Comparison of ENCODE assay signal across 8 mouse cellular contexts in genomic region chr1:72253881-72254491, GRCm38 (mm10). TPM values are rescaled to one million over a fixed set of nuclear protein-coding genes. Genes with fewer than 3 reads are reported as not detected.
DNase-seq lines count a peak whose midpoint lies in the region; ATAC-seq and TF ChIP-seq lines count a peak whose summit lies in the region.

No protein-coding gene starts in this region.

- ATAC-seq in heart, embryonic 13.5 days (ENCODE audit: extremely low read depth, insufficient number of reproducible peaks, low FRiP score, low TSS enrichment), result no peak
- peak; percentile 7; the same call in 1 of the 2 replicates for ATAC-seq in hindbrain, embryonic 15.5 days (ENCODE audit: low FRiP score, low read depth)
- no peak for ATAC-seq in erythroid progenitor cell, adult 5-6 weeks (replicated peaks; ENCODE audit: low FRiP score, poor library complexity, severe bottlenecking)

- H3K27ac ChIP-seq in heart, embryonic 13.5 days (replicated peaks), result peak overlapping the region; percentile 92
- no peak overlapping the region for H3K27ac ChIP-seq in brown adipose tissue, adult 24 weeks (replicated peaks; ENCODE audit: low read depth, low read length)
- peak overlapping the region; percentile 88 for H3K27ac ChIP-seq in hindbrain, embryonic 15.5 days (replicated peaks)
- peak overlapping the region; percentile 98 for H3K27ac ChIP-seq in midbrain, embryonic 10.5 days (replicated peaks)

- H3K79me3 ChIP-seq in C2C12 (ENCODE audit: low read depth), result no peaks in the 10 kb centered on the region

- H3K36me3 ChIP-seq in heart, embryonic 13.5 days, result no peaks in the 10 kb centered on the region
- H3K36me3 ChIP-seq in C2C12 (ENCODE audit: control insufficient read depth, insufficient read depth), result no peaks in the 10 kb centered on the region
- H3K36me3 ChIP-seq in hindbrain, embryonic 15.5 days, result no peaks in the 10 kb centered on the region
- H3K36me3 ChIP-seq in midbrain, embryonic 10.5 days, result no peaks in the 10 kb centered on the region

- H3K9me3 ChIP-seq in heart, embryonic 13.5 days, result no peaks in the 10 kb centered on the region
- H3K9me3 ChIP-seq in hindbrain, embryonic 15.5 days, result no peaks in the 10 kb centered on the region
- H3K9me3 ChIP-seq in midbrain, embryonic 10.5 days (replicated peaks), result no peaks in the 10 kb centered on the region

- H3K79me2 ChIP-seq in C2C12 (ENCODE audit: control insufficient read depth, insufficient read depth), result no peaks in the 10 kb centered on the region

- H3K27me3 ChIP-seq in heart, embryonic 13.5 days (replicated peaks), result no peaks in the 10 kb centered on the region
- no peaks in the 10 kb centered on the region for H3K27me3 ChIP-seq in C2C12 (ENCODE audit: control insufficient read depth, insufficient read depth, insufficient read length)
- H3K27me3 ChIP-seq in hindbrain, embryonic 15.5 days, result no peaks in the 10 kb centered on the region
- peaks cover 25% of the 10 kb centered on the region for H3K27me3 ChIP-seq in midbrain, embryonic 10.5 days (ENCODE audit: low read depth, poor library complexity, severe bottlenecking)

- 30% methylated on average over 11 of the region's 11 CpGs for WGBS in heart, embryonic 13.5 days
- 21% methylated on average over 11 of the region's 11 CpGs for WGBS in hindbrain, embryonic 15.5 days
- 41% methylated on average over 11 of the region's 11 CpGs for WGBS in midbrain, embryonic 10.5 days

- no peak for TF ChIP-seq CTCF in C2C12 (IDR thresholded peaks at IDR 0.05; ENCODE audit: control insufficient read depth, insufficient read depth, insufficient read length)

- DNase-seq in heart, postnatal 4 days, result no peak
- DNase-seq in midbrain, embryonic 10.5 days (ENCODE audit: low spot score), result peak; percentile 22
- DNase-seq in gastrocnemius, postnatal 25 days, result no peak

- H3ac ChIP-seq in C2C12 (ENCODE audit: control insufficient read depth, insufficient read length, low read depth), result peak overlapping the region; percentile 3

- H3K4me2 ChIP-seq in heart, embryonic 13.5 days, result peak overlapping the region; percentile 76
- H3K4me2 ChIP-seq in hindbrain, embryonic 15.5 days, result peak overlapping the region; percentile 63

- H3K4me3 ChIP-seq in heart, embryonic 13.5 days, result peak overlapping the region; percentile 57
- peak overlapping the region; percentile 21 for H3K4me3 ChIP-seq in C2C12 (ENCODE audit: insufficient read depth, poor library complexity, severe bottlenecking)
- peak overlapping the region; percentile 53 for H3K4me3 ChIP-seq in brown adipose tissue, adult 24 weeks (ENCODE audit: insufficient read depth, low read depth, low read length)
- peak overlapping the region; percentile 42 for H3K4me3 ChIP-seq in hindbrain, embryonic 15.5 days
- H3K4me3 ChIP-seq in midbrain, embryonic 10.5 days, result peak overlapping the region; percentile 55

- H3K4me1 ChIP-seq in heart, embryonic 13.5 days, result peaks cover 16% of the 10 kb centered on the region
- peaks cover 6% of the 10 kb centered on the region; the same call in 1 of the 2 replicates for H3K4me1 ChIP-seq in brown adipose tissue, adult 24 weeks (ENCODE audit: control insufficient read depth, insufficient read depth, insufficient read length, low read length)
- peaks cover 22% of the 10 kb centered on the region for H3K4me1 ChIP-seq in hindbrain, embryonic 15.5 days (replicated peaks)
- peaks cover 32% of the 10 kb centered on the region for H3K4me1 ChIP-seq in midbrain, embryonic 10.5 days

- peak overlapping the region; percentile 86 for H3K9ac ChIP-seq in heart, embryonic 13.5 days
- H3K9ac ChIP-seq in hindbrain, embryonic 15.5 days, result 0 out of 2 replicates have a peak overlapping the region, but pooled peaks have one; percentile 43

TF ChIP-seq in C2C12, 6 proteins besides CTCF, POLR2A, EP300 and RAD21:
- TF ChIP-seq FOSL1 (IDR thresholded peaks at IDR 0.05; ENCODE audit: insufficient read depth, low read length, poor library complexity, severe bottlenecking) (no peak), MYOD1 (IDR thresholded peaks at IDR 0.05; ENCODE audit: control insufficient read depth, insufficient read length, low read depth) (no peak), MAX (IDR thresholded peaks at IDR 0.05) (no peak), CEBPB (IDR thresholded peaks at IDR 0.05; ENCODE audit: low read depth) (no peak), MYOG (IDR thresholded peaks at IDR 0.05; ENCODE audit: control insufficient read depth, extremely low read depth, insufficient read length) (no peak), USF1 (IDR thresholded peaks at IDR 0.05; ENCODE audit: low read depth) (no peak)

RNA-seq across cellular contexts. Expression of gene Pecr, which starts 30.1 kb away (rescaled TPM):
- polyA plus RNA-seq in heart, embryonic 13.5 days (2015; fragmentation: Nextera tagmentation; extraction: Ambion mirVana), result 20.4 and 23.7 TPM in 2 replicates
- total RNA-seq in heart, postnatal 4 days (2021), result 10 to 100 TPM; 11.7 to 12.1 TPM
- polyA plus RNA-seq in C2C12 (2012; fragmentation: generic; extraction: Trizol), result 16.8 TPM
- 37.3 and 39.8 TPM in 2 replicates for polyA plus RNA-seq in brown adipose tissue, adult 24 weeks (2012; ENCODE audit: insufficient read depth, insufficient read length, missing spikeins)
- polyA plus RNA-seq in hindbrain, embryonic 15.5 days (2015; fragmentation: Nextera tagmentation; extraction: Ambion mirVana), result 8.6 and 9.5 TPM in 2 replicates
- 17.8 and 18.2 TPM in 2 replicates for polyA plus RNA-seq in midbrain, embryonic 10.5 days (2016; fragmentation: Nextera tagmentation; extraction: Ambion mirVana)
- total RNA-seq in erythroid progenitor cell, adult 5-6 weeks (2015; ENCODE audit: low replicate concordance), result 1.7 TPM in 1 of 2 replicates, not detected in the other
- 1.4 TPM in 1 of 2 replicates, not detected in the other for total RNA-seq in erythroid progenitor cell, adult 5-6 weeks (2017; ENCODE audit: low replicate concordance)
- total RNA-seq in gastrocnemius, postnatal 25 days (2021), result 10 to 100 TPM; 19.1 to 20.7 TPM

RNA-seq across cellular contexts. Expression of gene Tmem169, which starts 30.2 kb away (rescaled TPM):
- 0.33 and 0.35 TPM in 2 replicates for polyA plus RNA-seq in heart, embryonic 13.5 days (2015; fragmentation: Nextera tagmentation; extraction: Ambion mirVana)
- total RNA-seq in heart, postnatal 4 days (2021), result under 1 TPM; 0.12 to 0.16 TPM
- polyA plus RNA-seq in C2C12 (2012; fragmentation: generic; extraction: Trizol), result 0.22 TPM
- not detected in 2 replicates for polyA plus RNA-seq in brown adipose tissue, adult 24 weeks (2012; ENCODE audit: insufficient read depth, insufficient read length, missing spikeins)
- polyA plus RNA-seq in hindbrain, embryonic 15.5 days (2015; fragmentation: Nextera tagmentation; extraction: Ambion mirVana), result 34.7 and 35.8 TPM in 2 replicates
- 5.6 and 12.2 TPM in 2 replicates for polyA plus RNA-seq in midbrain, embryonic 10.5 days (2016; fragmentation: Nextera tagmentation; extraction: Ambion mirVana)
- not detected in 2 replicates for total RNA-seq in erythroid progenitor cell, adult 5-6 weeks (2015; ENCODE audit: low replicate concordance)
- not detected in 2 replicates for total RNA-seq in erythroid progenitor cell, adult 5-6 weeks (2017; ENCODE audit: low replicate concordance)
- not detected for total RNA-seq in gastrocnemius, postnatal 25 days (2021)

RNA-seq across cellular contexts. Expression of gene Mreg, which starts 41.9 kb away (rescaled TPM):
- 4.0 TPM in 2 replicates for polyA plus RNA-seq in heart, embryonic 13.5 days (2015; fragmentation: Nextera tagmentation; extraction: Ambion mirVana)
- 10 to 100 TPM; 17.7 to 21.1 TPM for total RNA-seq in heart, postnatal 4 days (2021)
- polyA plus RNA-seq in C2C12 (2012; fragmentation: generic; extraction: Trizol), result 1.6 TPM
- 3.6 and 6.4 TPM in 2 replicates for polyA plus RNA-seq in brown adipose tissue, adult 24 weeks (2012; ENCODE audit: insufficient read depth, insufficient read length, missing spikeins)
- polyA plus RNA-seq in hindbrain, embryonic 15.5 days (2015; fragmentation: Nextera tagmentation; extraction: Ambion mirVana), result 2.7 and 3.1 TPM in 2 replicates
- 5.0 and 7.6 TPM in 2 replicates for polyA plus RNA-seq in midbrain, embryonic 10.5 days (2016; fragmentation: Nextera tagmentation; extraction: Ambion mirVana)
- 1.4 TPM in 1 of 2 replicates, not detected in the other for total RNA-seq in erythroid progenitor cell, adult 5-6 weeks (2015; ENCODE audit: low replicate concordance)
- 0.39 TPM in 1 of 2 replicates, not detected in the other for total RNA-seq in erythroid progenitor cell, adult 5-6 weeks (2017; ENCODE audit: low replicate concordance)
- total RNA-seq in gastrocnemius, postnatal 25 days (2021), result 10 to 100 TPM; 39.6 to 50.5 TPM

RNA-seq across cellular contexts. Expression of gene Xrcc5, which starts 53.2 kb away (rescaled TPM):
- 18.1 TPM in 2 replicates for polyA plus RNA-seq in heart, embryonic 13.5 days (2015; fragmentation: Nextera tagmentation; extraction: Ambion mirVana)
- total RNA-seq in heart, postnatal 4 days (2021), result 10 to 100 TPM; 14.6 to 14.7 TPM
- 25.0 TPM for polyA plus RNA-seq in C2C12 (2012; fragmentation: generic; extraction: Trizol)
- polyA plus RNA-seq in brown adipose tissue, adult 24 weeks (2012; ENCODE audit: insufficient read depth, insufficient read length, missing spikeins), result 6.1 and 11.2 TPM in 2 replicates
- polyA plus RNA-seq in hindbrain, embryonic 15.5 days (2015; fragmentation: Nextera tagmentation; extraction: Ambion mirVana), result 15.7 and 17.1 TPM in 2 replicates
- 46.6 and 48.7 TPM in 2 replicates for polyA plus RNA-seq in midbrain, embryonic 10.5 days (2016; fragmentation: Nextera tagmentation; extraction: Ambion mirVana)
- 2.1 and 7.9 TPM in 2 replicates for total RNA-seq in erythroid progenitor cell, adult 5-6 weeks (2015; ENCODE audit: low replicate concordance)
- 3.1 and 5.9 TPM in 2 replicates for total RNA-seq in erythroid progenitor cell, adult 5-6 weeks (2017; ENCODE audit: low replicate concordance)
- 10 to 100 TPM; 14.3 to 20.5 TPM for total RNA-seq in gastrocnemius, postnatal 25 days (2021)
